Mouse (Mus musculus): Measurements from ENCODE around the gene Madd.

Madd gene

GRCm38 (mm10) chr2:91183711-91184405 is at the start of gene Madd:
Gene Madd, minus strand, starts transcription at chr2:91183837.
- peak; percentile 31 for DNase-seq

DNA sequence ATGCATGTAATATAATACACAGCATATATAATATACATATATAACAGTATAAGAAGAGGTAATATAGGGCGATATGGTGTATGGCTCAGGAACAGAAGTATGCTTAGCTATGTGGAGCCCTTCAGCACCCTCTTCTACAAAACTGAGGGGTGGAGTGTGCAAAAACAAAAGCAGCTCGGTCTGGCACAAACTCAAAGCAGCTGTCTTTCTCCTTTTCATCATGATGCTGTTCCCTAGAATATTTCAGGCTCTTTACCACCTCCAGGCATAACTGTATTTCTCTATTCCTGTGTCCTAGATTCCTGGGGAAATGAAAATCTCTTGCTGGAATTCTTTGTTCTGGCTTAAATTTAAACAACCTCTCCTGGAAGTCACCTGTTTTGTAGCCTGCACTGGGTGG is 46.1 kb upstream of the Madd start:
- no peak for DNase-seq

DNA sequence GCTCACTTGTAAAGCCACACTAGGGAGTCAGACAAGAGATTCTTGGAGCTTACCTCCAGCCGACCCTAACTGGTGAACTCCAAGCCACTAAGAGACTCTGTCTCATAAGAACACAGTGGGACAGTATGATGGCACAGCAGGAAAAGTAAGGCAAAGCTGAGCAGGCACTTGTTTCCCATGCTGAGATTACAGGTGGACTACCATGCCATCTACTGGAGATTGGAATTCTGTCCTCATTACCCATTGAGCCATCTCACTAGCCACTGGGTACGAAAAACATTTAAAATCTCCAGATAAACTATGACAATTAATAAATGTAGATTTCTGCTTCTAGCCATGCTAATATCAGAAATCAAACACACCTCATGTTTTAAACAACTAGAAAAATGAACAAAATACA is 40.0 kb upstream of the Madd start:
- DNase-seq, result no peak

- no peak for DNase-seq
Measured at GRCm38 (mm10) chr2:91220501-91220900, 36.9 kb upstream of the Madd start.

DNA sequence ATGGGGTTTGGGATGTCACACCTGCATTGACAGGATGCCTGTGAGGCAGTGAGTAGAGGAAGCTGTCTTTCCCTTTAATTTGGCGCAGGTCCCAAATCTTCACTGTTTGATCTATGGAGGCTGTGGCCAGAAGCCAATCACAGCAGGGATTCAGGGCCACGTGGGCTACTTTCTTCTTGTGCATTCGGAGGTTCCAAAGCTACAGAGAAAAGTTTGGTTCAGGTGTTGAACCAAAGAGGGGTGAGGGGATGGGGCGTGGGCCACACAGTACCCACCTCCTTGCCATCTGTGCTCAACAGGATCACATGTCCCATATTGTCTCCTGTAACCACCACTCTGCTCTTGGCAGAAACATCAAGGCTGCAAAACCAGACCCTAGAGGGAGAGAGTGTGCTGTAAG is 33.4 kb upstream of the Madd start:
- DNase-seq, result no peak

DNA sequence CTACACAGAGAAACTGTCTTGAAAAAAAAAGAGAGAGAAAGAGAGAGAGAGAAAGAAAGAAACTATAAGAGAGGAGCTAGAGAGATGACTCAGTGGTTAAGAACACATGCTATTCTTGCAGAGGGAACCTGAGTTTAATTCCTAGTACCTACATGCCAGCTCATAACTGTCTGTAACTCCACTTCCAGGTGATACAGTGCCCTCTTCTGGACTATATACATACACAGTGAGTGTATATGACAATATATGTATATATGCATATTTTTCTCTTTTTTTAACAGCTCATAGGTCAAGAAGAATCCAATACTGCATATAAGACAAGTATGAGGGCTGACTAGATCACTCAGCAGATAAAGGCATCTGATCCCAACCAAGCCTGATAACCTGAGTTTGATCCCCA is 29.7 kb upstream of the Madd start:
- DNase-seq, result no peak

- no peak for DNase-seq
Measured at GRCm38 (mm10) chr2:91206254-91206775, 22.7 kb upstream of the Madd start.

GRCm38 (mm10) chr2:91202972-91203656 is 19.5 kb upstream of the Madd start:
- DNase-seq, result no peak

DNA sequence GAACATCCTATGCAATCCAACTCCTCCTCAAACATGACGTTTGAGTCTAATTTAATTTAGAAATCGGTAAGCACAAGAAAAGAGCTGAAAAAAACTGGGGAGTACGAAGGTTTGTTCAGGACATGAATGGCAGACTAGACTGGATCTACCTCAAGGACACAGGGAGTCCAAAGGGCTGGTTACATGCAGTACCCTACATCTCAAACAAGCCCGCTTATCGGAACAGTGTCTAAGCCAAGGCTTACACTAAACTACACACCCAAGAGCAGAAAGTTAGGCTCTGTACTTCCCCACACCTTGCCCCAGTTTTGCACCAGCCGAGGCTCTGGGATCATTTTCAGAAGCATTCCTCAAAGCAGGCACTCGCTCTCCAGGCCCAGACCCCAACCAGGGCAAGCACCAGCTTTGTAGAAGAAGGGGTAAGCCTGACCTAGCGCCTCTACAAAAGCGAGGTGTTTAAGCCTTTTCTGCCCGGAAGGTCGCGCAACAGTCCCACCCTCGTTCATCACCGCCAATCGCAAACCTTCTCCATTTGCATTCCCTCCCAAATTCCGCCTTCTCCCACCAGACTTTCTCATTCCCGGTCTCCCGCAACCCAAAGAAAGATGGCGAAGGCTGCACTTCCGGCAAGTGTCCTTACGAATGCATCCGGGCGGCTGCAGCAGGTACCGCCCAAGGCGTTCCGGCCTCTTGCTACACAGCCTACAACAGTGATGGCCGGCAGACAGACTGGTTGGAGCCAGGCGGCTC is 18.8 kb upstream of the Madd start, which contains the start of the genes Nr1h3 and Acp2:
Gene Nr1h3, minus strand, starts transcription at position 613 of the 750 bp plus-strand sequence.
Gene Acp2, plus strand, starts transcription at position 664 of the 750 bp plus-strand sequence.
- DNase-seq, result peak; percentile 94

GRCm38 (mm10) chr2:91198888-91199287 is 15.3 kb upstream of the Madd start:
- no peak for DNase-seq

- peak; percentile 63 for DNase-seq
Measured at GRCm38 (mm10) chr2:91196577-91197001, 13.0 kb upstream of the Madd start.

- DNase-seq, result peak; percentile 88
Measured at GRCm38 (mm10) chr2:91194624-91195332, 11.1 kb upstream of the Madd start.

DNA sequence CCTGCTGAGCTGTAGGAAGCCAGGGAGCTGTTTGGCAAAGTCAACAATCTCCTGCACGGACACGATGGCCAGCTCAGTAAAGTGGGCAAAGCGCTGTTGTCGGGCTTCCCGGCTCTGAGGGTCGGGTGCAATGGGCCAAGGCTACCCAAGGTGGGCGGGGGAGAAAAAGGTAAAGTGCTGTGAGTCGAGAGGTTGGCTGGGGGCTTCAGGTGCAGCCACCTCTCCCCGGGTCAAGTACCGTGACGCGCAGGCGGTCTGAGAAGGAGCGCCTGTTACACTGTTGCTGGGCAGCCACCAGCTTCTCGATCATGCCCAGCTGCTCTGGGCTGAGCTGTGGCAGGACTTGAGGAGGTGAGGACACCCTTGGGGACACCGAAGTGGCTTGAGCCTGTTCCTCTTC is 6.9 kb upstream of the Madd start:
- no peak for DNase-seq

DNA sequence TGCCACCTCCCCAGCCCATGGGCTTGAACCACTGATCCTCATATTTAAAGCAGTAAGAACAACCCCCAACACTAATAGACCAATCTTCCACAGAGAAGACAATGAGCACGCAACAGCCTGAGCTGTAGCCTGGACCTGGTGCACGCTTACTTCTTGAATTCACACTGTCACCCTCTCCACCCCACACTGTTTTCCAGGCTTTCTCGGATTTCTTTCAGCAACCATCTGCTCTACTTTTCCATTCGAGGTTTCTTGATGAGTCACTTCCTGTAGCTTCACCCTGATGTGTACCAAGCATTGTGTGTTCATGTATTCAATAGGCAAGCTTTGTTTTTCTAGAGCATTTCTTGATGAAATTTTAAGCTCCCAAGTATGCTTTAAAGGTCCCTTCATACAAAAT is 3.8 kb upstream of the Madd start:
- DNase-seq, result no peak

GRCm38 (mm10) chr2:91186208-91186607 is 2.6 kb upstream of the Madd start:
- no peak for DNase-seq

GRCm38 (mm10) chr2:91183148-91183513 is 506 bp downstream of the Madd start:
- DNase-seq, result peak; percentile 96

- DNase-seq, result peak; percentile 85
Measured at GRCm38 (mm10) chr2:91182405-91183147, 1.1 kb downstream of the Madd start.

GRCm38 (mm10) chr2:91182016-91182404 is 1.6 kb downstream of the Madd start:
- DNase-seq, result no peak

GRCm38 (mm10) chr2:91180706-91181105 is 2.9 kb downstream of the Madd start:
- DNase-seq, result no peak

DNA sequence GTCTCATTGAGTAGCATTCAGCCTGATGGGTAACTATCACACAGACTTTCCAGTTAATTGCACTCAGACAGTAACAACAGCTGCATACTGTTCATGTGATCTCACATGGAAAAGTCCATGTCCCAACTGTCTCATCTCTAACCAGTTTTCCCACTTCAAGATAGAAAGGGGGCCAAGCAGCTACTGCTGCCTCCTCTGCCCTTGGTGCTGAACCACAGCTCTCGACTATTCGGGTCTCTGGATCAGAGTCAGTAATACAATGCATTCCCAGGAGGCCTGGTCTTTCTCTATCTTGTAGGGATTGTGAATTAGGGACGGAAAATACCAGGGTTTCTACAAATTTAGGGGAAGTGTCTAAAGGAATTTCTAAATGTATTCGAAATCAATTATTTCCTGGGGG is 3.8 kb downstream of the Madd start:
- DNase-seq, result no peak

DNA sequence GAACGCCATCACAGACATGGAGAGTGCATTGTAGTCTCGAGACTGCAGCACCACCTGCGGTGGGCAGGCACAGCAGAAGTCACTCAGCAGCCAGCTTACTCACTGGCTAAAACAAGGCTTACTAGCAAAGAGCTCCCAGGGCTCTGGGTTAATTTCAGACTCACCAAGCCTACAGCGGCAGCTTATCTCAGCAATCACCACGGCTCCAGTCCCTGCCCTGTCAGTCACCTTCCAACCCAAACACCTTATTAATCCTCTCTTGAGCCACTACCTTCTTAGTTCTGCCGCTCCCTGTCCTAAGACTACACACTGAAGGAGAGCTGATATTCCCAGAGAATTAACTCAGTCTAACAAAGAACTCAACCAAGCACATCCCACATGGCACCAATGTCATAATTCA is 7.4 kb downstream of the Madd start:
- DNase-seq, result no peak

- DNase-seq, result no peak
Measured at GRCm38 (mm10) chr2:91175490-91175889, 8.1 kb downstream of the Madd start.
